Mouse (Mus musculus) hindbrain, embryonic 10.5 days (tissue): ENCODE data around the gene Aldh18a1. TPM values are rescaled to one million over a fixed set of nuclear protein-coding genes. Genes with fewer than 3 reads are reported as not detected.
A peak's percentile ranks its signal among the peaks of the same experiment; 100 is the strongest.

Experiments
- DNase-seq: peaks from one replicate; pipeline ENCODE4 v3.0.0-alpha.2; 2017; ENCODE audit warnings: low spot score
- H3K27ac ChIP-seq: fragments of 300-500 bp; sonication (generic); 2 replicates; pipeline ENCODE4 v1.5.1; 2016; ENCODE audit warnings: mild to moderate bottlenecking, moderate library complexity
- H3K27me3 ChIP-seq: fragments of 300-500 bp; sonication (generic); 2 replicates; pipeline ENCODE4 v1.6.1; 2016; ENCODE audit warnings: mild to moderate bottlenecking; ENCODE audit not compliant: poor library complexity, insufficient read depth, severe bottlenecking
- H3K36me3 ChIP-seq: fragments of 300-500 bp; sonication (generic); 2 replicates; pipeline ENCODE4 v1.6.1; 2016; ENCODE audit warnings: mild to moderate bottlenecking, moderate library complexity
- H3K4me1 ChIP-seq: fragments of 300-500 bp; sonication (generic); replicated peaks from 2 replicates; pipeline ENCODE4 v1.6.1; 2016; ENCODE audit warnings: mild to moderate bottlenecking
- H3K4me3 ChIP-seq: fragments of 300-500 bp; sonication (generic); 2 replicates; pipeline ENCODE4 v1.5.1; 2016; ENCODE audit warnings: mild to moderate bottlenecking, moderate library complexity
- H3K9me3 ChIP-seq: fragments of 300-500 bp; sonication (generic); 2 replicates; pipeline ENCODE4 v1.6.1; 2016; ENCODE audit warnings: mild to moderate bottlenecking, moderate library complexity
- WGBS: fragments of 180-500 bp; shearing (Covaris S2); methylation state at CpG from one replicate; pipeline ENCODE4 v1.1.7; 2016; 5-methylcytosine and 5-hydroxymethylcytosine counted together
- polyA plus RNA-seq: library from polyadenylated mRNA; unstranded; fragments of >200 nt; fragmentation: Nextera tagmentation; extraction: Ambion mirVana; gene quantifications from 2 replicates; pipeline ENCODE4 v1.2.1, GENCODE M21; 2016

The Aldh18a1 gene
- polyA plus RNA-seq, 1 experiment from 2014 or later: 94.3 TPM

DNA sequence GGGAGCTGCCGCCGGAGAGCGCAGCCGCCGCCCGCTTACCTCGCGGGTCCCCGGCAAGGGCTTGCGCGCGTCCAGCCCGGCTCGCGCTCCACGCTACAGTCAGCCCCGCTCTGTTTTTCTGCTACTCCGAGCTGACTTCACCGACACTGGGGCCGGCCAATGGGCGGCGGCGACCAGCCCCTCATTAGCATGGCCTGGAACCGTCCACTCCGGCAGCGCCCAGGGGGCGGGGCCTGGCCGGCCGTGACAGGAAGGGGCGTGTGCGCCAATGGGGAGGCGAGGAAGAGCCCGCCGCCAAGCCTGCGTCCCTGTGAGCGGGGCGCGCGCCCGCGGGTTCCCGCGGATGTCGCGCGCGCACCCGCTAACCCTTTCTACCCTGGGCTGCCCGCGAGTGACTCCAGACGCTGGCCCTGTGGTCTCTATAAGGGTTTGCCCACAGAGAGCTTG, 74.6 kb downstream of the Aldh18a1 start, which contains the start of gene Sorbs1:
Gene Sorbs1, minus strand, starts transcription at position 148 of the 447 bp plus-strand sequence.
- Histone ChIP-seq H3K27me3 (no peaks in the 10 kb centered on the region), H3K36me3 (no peaks in the 10 kb centered on the region), H3K9me3 (no peaks in the 10 kb centered on the region), H3K27ac (peak within 1 kb of the TSS; percentile 93), H3K4me1 (peaks cover 30% of the 10 kb centered on the region), H3K4me3 (peak within 1 kb of the TSS; percentile 78)
- DNase-seq: peak; percentile 97
- WGBS: under 1% methylated on average over 51 of the region's 51 CpGs

GRCm38 (mm10) chr19:40512500-40513421, 75.5 kb downstream of the Aldh18a1 start:
- peak; percentile 64 for DNase-seq
- H3K36me3 ChIP-seq: peaks cover 3% of the 10 kb centered on the region
- WGBS: 1% methylated on average over 34 of the region's 34 CpGs
- peaks cover 3% of the 10 kb centered on the region; the same call in 1 of the 2 replicates for H3K9me3 ChIP-seq
- H3K4me3 ChIP-seq: peak overlapping the region; percentile 78
- H3K27ac ChIP-seq: peak overlapping the region; percentile 93
- H3K4me1 ChIP-seq: peaks cover 30% of the 10 kb centered on the region
- H3K27me3 ChIP-seq: no peaks in the 10 kb centered on the region

- WGBS: 24% methylated on average over 5 of the region's 5 CpGs
- peak overlapping the region; percentile 78 for H3K4me3 ChIP-seq
- H3K9me3 ChIP-seq: peaks cover 4% of the 10 kb centered on the region; the same call in 1 of the 2 replicates
- no peak for DNase-seq
- H3K27ac ChIP-seq: peak overlapping the region; percentile 93; the same call in 1 of the 2 replicates
- H3K27me3 ChIP-seq: no peaks in the 10 kb centered on the region
- peaks cover 5% of the 10 kb centered on the region for H3K36me3 ChIP-seq
- H3K4me1 ChIP-seq: peaks cover 30% of the 10 kb centered on the region
These were observed 76.5 kb downstream of the Aldh18a1 start for GRCm38 (mm10) chr19:40511679-40512309.

DNA sequence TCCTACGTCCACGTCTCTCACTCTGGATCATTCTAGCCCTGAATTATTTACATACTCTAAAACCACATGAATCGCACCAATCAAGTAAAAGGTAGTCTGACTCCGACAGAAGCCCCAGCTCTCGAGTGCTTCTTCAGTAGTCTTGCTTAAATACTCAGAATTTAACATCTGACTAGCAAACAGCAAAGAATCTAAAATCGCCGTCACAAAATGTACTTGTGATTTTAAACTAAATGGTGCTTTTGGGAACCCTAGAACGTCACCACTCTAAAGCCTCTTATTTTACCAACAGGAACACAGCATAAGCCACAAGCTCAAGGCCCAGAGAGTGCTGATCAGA, 77.2 kb downstream of the Aldh18a1 start:
- Histone ChIP-seq H3K36me3 (peaks cover 5% of the 10 kb centered on the region), H3K4me3 (no peak overlapping the region), H3K27ac (no peak overlapping the region), H3K4me1 (peaks cover 30% of the 10 kb centered on the region), H3K9me3 (peaks cover 4% of the 10 kb centered on the region; the same call in 1 of the 2 replicates), H3K27me3 (no peaks in the 10 kb centered on the region)
- WGBS: 78% methylated on average over 8 of the region's 8 CpGs
- no peak for DNase-seq

DNA sequence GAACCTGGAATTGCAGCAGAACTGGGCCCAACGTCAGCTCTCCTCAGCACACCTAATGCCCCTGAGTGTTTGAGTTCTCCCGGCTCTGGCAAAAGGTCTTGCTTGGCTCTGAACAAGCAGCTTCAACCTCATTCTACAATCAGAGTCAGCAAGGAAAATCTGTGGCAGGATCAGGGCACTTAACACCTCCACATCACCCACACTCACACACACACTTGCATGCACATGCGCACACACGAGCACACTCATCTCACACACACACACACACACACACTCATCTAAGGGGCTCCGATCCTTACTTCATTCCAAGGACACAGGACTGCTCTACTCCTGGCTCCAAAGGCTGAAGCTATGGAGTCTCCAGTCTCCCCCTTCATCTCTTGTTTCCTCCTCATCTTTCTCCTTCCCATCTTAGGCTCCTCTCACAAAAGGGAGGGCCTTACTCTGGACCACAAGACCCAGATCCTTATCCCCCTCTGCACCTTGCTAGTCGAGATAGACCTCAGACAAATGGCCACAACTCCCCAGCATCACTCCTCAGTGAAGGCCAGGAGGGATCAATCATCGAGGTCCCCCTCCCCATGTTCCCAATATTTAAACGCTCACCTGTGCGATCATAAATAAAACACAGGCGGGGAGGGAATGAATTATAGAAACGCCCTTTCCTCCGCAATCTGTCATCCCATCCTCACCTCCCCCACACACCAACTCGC, 77.7 kb downstream of the Aldh18a1 start:
- Histone ChIP-seq H3K27ac (0 out of 2 replicates have a peak overlapping the region, but pooled peaks have one; percentile 12), H3K4me3 (no peak overlapping the region), H3K9me3 (peaks cover 4% of the 10 kb centered on the region; the same call in 1 of the 2 replicates), H3K36me3 (peaks cover 5% of the 10 kb centered on the region), H3K27me3 (no peaks in the 10 kb centered on the region), H3K4me1 (peaks cover 30% of the 10 kb centered on the region)
- DNase-seq: no peak
- WGBS: 80% methylated on average over 13 of the region's 13 CpGs

- no peak overlapping the region for H3K27ac ChIP-seq
- peaks cover 7% of the 10 kb centered on the region for H3K36me3 ChIP-seq
- peaks cover 4% of the 10 kb centered on the region; the same call in 1 of the 2 replicates for H3K9me3 ChIP-seq
- peaks cover 30% of the 10 kb centered on the region for H3K4me1 ChIP-seq
- no peak for DNase-seq
- WGBS: 66% methylated on average over 2 of the region's 2 CpGs
- H3K27me3 ChIP-seq: no peaks in the 10 kb centered on the region
- H3K4me3 ChIP-seq: no peak overlapping the region
These were observed 79.0 kb downstream of the Aldh18a1 start for GRCm38 (mm10) chr19:40509274-40509673.

DNA sequence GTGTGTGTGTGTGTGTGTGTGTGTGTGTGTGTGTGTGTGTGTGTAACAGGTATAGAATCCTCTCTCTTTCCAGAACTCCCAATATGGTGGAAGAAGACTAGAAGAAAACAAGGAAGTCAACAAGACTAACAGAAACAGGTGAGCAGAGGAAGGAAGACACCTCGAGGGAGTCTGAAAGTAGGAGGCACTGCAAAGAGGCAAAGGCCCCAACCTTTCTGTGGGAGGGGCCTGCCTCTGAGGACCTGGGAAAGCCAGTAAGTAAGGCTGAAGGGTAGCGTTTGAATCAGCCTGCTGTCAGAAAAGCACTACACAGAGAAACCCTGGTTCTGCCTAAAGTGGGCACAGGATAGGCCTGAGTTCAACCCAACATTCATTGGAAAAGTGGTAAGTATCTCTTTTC, 79.4 kb downstream of the Aldh18a1 start:
- no peak overlapping the region for H3K27ac ChIP-seq
- WGBS: 63% methylated on average over 2 of the region's 2 CpGs
- no peak for DNase-seq
- no peak overlapping the region for H3K4me3 ChIP-seq
- H3K27me3 ChIP-seq: no peaks in the 10 kb centered on the region
- peaks cover 8% of the 10 kb centered on the region for H3K36me3 ChIP-seq
- H3K4me1 ChIP-seq: peaks cover 30% of the 10 kb centered on the region
- H3K9me3 ChIP-seq: peaks cover 4% of the 10 kb centered on the region; the same call in 1 of the 2 replicates

DNA sequence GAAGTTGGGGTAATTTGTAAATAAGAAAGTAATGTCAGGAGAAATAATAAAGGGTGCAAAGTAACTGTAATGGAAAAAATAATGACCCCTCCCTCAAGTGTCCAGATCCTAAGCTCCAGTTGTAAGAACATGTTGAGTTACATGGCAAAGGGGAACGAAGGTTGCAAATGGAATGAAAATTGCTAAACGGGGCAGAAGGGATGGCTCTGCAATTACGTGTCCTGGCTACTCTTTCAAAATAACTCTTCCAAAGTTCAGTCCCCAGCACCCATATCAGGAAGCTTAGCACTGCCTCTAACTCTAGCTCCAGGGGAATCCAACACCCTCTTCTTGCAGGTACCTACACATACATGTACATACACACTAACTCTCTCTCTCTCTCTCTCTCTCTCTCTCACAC, 81.3 kb downstream of the Aldh18a1 start:
- DNase-seq: no peak

GRCm38 (mm10) chr19:40504336-40504735, 83.9 kb downstream of the Aldh18a1 start:
- Histone ChIP-seq H3K27me3 (no peaks in the 10 kb centered on the region), H3K27ac (no peak overlapping the region), H3K36me3 (peaks cover 8% of the 10 kb centered on the region), H3K4me1 (peaks cover 15% of the 10 kb centered on the region), H3K4me3 (no peak overlapping the region), H3K9me3 (peaks cover 4% of the 10 kb centered on the region; the same call in 1 of the 2 replicates)
- DNase-seq: no peak
- WGBS: 89% methylated on average over 7 of the region's 7 CpGs

More for the DNA sequence above, 81.3 kb downstream of the Aldh18a1 start:
- Histone ChIP-seq H3K4me3 (no peak overlapping the region), H3K27ac (no peak overlapping the region), H3K4me1 (peaks cover 20% of the 10 kb centered on the region), H3K27me3 (no peaks in the 10 kb centered on the region), H3K36me3 (peaks cover 8% of the 10 kb centered on the region), H3K9me3 (peaks cover 4% of the 10 kb centered on the region; the same call in 1 of the 2 replicates)
- WGBS: 93% methylated on average over 3 of the region's 3 CpGs

Other genes starting within 250 kb of the Aldh18a1 start
- gene Sorbs1, start 74.7 kb downstream of the Aldh18a1 start, polyA plus RNA-seq: 64.2 and 74.4 TPM in 2 replicates
- 12.2 and 13.7 TPM in 2 replicates for gene Tctn3, start 23.8 kb upstream of the Aldh18a1 start, polyA plus RNA-seq
- gene Entpd1, start 23.9 kb upstream of the Aldh18a1 start, polyA plus RNA-seq: 4.5 and 5.0 TPM in 2 replicates
- gene Cc2d2b, start 160.3 kb upstream of the Aldh18a1 start, polyA plus RNA-seq: 0.20 and 0.55 TPM in 2 replicates
- 40.2 and 41.2 TPM in 2 replicates for gene Ccnj, start 242.8 kb upstream of the Aldh18a1 start, polyA plus RNA-seq